Mouse (Mus musculus): ENCODE measurements around the gene Hist1h4f.
"Not testable (repeated sequence)": the region's sequence is repeated elsewhere in the genome, so short reads cannot be mapped to it uniquely, and the experiment has no call there.

Hist1h4f gene

GRCm38 (mm10) chr13:23554925-23555838 is 3.7 kb upstream of the Hist1h4f start:
- DNase-seq (ENCODE audit: low read depth) = no peak

GRCm38 (mm10) chr13:23554393-23554792 is 2.9 kb upstream of the Hist1h4f start:
- no peak for DNase-seq (ENCODE audit: low read depth)

GRCm38 (mm10) chr13:23552962-23553361 is 1.5 kb upstream of the Hist1h4f start, which contains the start of gene Hist1h1d:
Hist1h1d (plus strand) TSS chr13:23553262.
- DNase-seq (ENCODE audit: low read depth) = no peak

GRCm38 (mm10) chr13:23551931-23552914 is 775 bp upstream of the Hist1h4f start:
- no peak for DNase-seq (ENCODE audit: low read depth)

- no peak for DNase-seq (ENCODE audit: low read depth)
Measured at GRCm38 (mm10) chr13:23550761-23551145, 695 bp downstream of the Hist1h4f start.

- no peak for DNase-seq (ENCODE audit: low read depth)
Measured at GRCm38 (mm10) chr13:23546694-23547093, 4.8 kb downstream of the Hist1h4f start.

DNA sequence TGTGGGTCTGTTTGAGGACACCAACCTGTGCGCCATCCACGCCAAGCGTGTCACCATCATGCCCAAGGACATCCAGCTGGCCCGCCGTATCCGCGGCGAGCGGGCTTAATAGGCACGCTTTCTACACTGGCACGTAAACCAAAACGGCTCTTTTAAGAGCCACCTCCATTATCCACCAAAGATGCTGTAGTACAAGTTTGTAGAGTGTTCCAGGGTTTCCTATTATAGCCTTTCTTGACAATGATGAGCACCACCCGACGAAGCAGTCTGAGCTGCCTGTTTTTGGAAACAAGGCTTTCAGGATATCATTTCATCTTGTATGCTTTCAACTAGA is 6.7 kb downstream of the Hist1h4f start:
- not testable (repeated sequence) for DNase-seq (ENCODE audit: low read depth)

DNA sequence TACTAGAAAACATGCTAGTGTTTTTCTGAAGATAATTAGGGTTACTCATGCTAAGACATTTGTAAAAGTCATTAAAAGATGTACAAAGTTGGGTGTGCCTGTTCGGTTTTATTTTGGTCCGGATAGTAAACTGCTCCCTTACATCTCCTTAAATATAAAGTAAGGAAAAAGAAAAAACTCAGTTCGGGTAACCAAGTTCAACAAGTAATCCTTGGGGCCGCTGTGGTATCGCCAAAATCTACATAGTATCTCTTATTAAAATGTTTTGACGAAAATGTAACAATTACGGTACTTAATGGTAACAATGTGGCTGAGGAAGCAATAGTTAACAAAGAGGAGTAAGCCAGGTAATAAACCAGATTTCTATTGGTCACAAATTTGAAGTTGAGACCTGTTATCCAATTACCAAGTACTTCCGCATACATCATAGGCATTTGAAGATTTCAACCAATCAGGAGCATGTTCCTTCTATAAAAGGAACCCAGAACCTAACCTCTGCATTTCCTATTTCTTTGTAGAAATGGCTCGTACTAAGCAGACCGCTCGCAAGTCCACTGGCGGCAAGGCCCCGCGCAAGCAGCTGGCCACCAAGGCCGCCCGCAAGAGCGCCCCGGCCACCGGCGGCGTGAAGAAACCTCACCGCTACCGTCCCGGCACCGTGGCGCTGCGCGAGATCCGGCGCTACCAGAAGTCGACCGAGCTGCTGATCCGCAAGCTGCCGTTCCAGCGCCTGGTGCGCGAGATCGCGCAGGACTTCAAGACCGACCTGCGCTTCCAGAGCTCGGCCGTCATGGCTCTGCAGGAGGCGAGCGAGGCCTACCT is 7.3 kb downstream of the Hist1h4f start, which contains the start of gene Hist1h3f:
Hist1h3f (plus strand) TSS at position 88 of the 822 bp plus-strand sequence.
- DNase-seq (ENCODE audit: low read depth) = peak; percentile 94

- peak; percentile 90 for DNase-seq (ENCODE audit: low read depth)
Measured at GRCm38 (mm10) chr13:23542999-23543607, 8.3 kb downstream of the Hist1h4f start, which contains the start of gene Hist1h2bh. Hist1h2bh (minus strand) TSS chr13:23543392.

GRCm38 (mm10) chr13:23542225-23542980 is 9.0 kb downstream of the Hist1h4f start:
- not testable (repeated sequence) for DNase-seq (ENCODE audit: low read depth)

- DNase-seq (ENCODE audit: low read depth) = no peak
Measured at GRCm38 (mm10) chr13:23541497-23541896, 10.0 kb downstream of the Hist1h4f start.

DNA sequence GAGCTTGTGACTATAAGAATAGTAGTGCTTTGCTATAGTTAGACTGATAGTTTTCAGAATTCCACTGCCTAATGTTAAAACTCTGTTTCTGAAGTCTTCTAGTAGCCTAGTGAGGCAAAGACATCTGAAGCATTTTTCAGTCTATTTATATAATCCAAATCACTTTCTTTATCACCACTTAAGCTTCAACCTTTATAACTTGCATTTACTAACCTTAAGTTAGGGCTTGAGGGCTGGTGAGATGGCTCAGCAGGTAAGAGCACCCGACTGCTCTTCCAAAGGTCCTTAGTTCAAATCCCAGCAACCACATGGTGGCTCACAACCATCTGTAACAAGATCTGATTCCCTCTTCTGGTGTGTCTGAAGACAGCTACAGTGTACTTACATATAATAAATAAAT is 11.6 kb downstream of the Hist1h4f start:
- DNase-seq (ENCODE audit: low read depth) = not testable (repeated sequence)

DNA sequence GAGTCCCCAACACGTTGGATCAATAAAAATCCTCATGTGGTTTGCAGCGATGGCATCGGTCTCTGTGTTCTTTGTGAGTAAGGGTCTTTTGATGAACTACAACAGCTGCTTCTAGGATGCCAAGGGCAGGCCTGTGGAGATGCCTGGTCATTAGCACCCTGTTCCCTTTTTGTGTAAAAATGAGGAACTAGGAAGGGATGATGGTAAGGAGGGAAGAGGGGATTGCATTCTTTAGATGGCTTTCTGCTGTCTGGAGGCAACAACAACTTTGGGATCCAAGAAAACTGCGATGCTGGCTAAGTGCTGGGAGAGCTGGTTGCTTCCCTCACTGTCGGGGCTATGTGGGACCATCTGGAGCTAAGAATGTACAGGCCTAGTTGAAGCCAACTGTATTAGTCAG is 13.2 kb downstream of the Hist1h4f start:
- DNase-seq (ENCODE audit: low read depth) = no peak

DNA sequence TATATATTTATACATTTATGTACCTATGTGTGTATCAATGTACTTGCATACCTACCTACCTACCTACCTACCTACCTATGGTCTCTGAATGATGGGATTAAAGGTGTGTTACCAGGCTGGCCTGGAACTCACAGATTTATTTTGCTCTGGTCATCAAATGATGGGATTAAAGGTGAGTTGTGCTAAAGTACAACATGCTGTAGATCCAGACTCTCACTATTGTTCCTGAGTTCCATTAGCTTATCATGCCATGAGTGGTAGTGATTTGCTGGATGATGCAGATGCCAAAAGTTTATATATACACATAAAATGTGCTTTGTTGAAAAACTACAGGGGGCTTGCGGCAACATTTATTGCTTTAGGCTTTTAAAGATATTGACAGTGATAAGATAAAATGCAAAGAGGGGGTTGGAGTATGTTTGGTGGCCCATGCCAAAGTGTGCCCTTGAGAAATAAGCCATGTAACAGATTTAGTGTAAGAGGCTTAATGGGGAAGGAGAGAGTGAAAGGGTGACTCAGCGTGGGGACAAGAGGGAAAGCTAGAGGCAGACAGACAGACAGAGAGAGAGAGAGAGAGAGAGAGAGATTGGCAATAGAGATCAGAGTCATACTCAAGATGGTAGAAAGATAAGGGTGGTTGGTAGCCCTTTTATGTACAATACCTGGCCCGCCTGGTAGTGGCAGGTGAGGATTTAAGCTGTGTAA is 14.3 kb downstream of the Hist1h4f start:
- no peak for DNase-seq (ENCODE audit: low read depth)

GRCm38 (mm10) chr13:23536076-23536822 is 15.2 kb downstream of the Hist1h4f start:
- no peak for DNase-seq (ENCODE audit: low read depth)

DNA sequence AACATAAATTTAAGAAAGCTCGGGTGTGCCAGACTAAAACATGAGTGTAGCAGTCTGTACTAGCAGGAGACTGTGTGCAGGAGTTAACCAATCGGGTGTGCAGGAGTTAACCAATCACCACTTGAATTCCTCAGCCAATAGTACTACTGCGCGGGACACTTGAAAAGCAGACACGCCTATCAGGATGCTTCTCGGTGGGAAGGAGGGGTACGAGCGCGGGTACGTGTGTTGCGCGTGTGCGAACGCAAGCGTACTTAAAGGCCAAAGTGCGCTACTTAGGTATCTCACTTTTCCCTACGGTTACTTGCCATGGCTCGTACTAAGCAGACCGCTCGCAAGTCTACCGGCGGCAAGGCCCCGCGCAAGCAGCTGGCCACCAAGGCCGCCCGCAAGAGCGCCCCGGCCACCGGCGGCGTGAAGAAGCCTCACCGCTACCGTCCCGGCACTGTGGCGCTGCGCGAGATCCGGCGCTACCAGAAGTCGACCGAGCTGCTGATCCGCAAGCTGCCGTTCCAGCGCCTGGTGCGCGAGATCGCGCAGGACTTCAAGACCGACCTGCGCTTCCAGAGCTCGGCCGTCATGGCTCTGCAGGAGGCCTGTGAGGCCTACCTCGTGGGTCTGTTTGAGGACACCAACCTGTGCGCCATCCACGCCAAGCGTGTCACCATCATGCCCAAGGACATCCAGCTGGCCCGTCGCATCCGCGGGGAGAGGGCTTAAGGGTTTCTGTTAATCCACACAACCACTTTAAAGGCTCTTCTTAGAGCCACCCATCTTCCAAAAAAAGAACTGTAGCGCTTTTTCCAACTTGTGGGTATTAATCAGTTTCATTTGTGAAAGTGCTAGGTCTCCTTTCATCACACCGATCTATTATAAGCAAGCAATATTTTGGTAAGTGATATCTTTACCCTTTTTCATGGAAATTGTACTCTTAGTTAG is 16.0 kb downstream of the Hist1h4f start, which contains the start of gene Hist1h3g:
Hist1h3g (plus strand) TSS at position 286 of the 939 bp plus-strand sequence.
- peak; percentile 90 for DNase-seq (ENCODE audit: low read depth)

- DNase-seq (ENCODE audit: low read depth) = no peak
Measured at GRCm38 (mm10) chr13:23534368-23535131, 16.9 kb downstream of the Hist1h4f start.
